Mouse (Mus musculus): ENCODE measurements around the gene Brd3os. TPM values are rescaled to one million over a fixed set of nuclear protein-coding genes. Genes with fewer than 3 reads are reported as not detected.

The Brd3os gene
- polyA plus RNA-seq, 1 experiment = 12.4 TPM

- DNase-seq (ENCODE audit: low read depth) = no peak
Measured at GRCm38 (mm10) chr2:27421293-27422068, 20.6 kb upstream of the Brd3os start.

GRCm38 (mm10) chr2:27423596-27423995 is 18.5 kb upstream of the Brd3os start:
- DNase-seq (ENCODE audit: low read depth) = no peak

- DNase-seq (ENCODE audit: low read depth) = no peak
Measured at GRCm38 (mm10) chr2:27425161-27425611, 16.9 kb upstream of the Brd3os start.

- DNase-seq (ENCODE audit: low read depth) = no peak
Measured at GRCm38 (mm10) chr2:27425751-27426405, 16.2 kb upstream of the Brd3os start.

GRCm38 (mm10) chr2:27426406-27426854 is 15.7 kb upstream of the Brd3os start:
- no peak for DNase-seq (ENCODE audit: low read depth)

GRCm38 (mm10) chr2:27426855-27427457 is 15.2 kb upstream of the Brd3os start, which contains the start of gene Vav2:
Gene Vav2 (minus strand): TSS chr2:27427033.
- no peak for DNase-seq (ENCODE audit: low read depth)

- no peak for DNase-seq (ENCODE audit: low read depth)
Measured at GRCm38 (mm10) chr2:27428071-27428470, 14.1 kb upstream of the Brd3os start.

GRCm38 (mm10) chr2:27430621-27431020 is 11.5 kb upstream of the Brd3os start:
- DNase-seq (ENCODE audit: low read depth) = no peak

GRCm38 (mm10) chr2:27432599-27432998 is 9.5 kb upstream of the Brd3os start:
- no peak for DNase-seq (ENCODE audit: low read depth)

- DNase-seq (ENCODE audit: low read depth) = no peak
Measured at GRCm38 (mm10) chr2:27437876-27438275, 4.2 kb upstream of the Brd3os start.

GRCm38 (mm10) chr2:27438281-27438680 is 3.8 kb upstream of the Brd3os start:
- no peak for DNase-seq (ENCODE audit: low read depth)

- DNase-seq (ENCODE audit: low read depth) = no peak
Measured at GRCm38 (mm10) chr2:27442708-27443449, 755 bp downstream of the Brd3os start.

- no peak for DNase-seq (ENCODE audit: low read depth)
Measured at GRCm38 (mm10) chr2:27443450-27443708, 1.3 kb downstream of the Brd3os start.

- DNase-seq (ENCODE audit: low read depth) = no peak
Measured at GRCm38 (mm10) chr2:27445910-27446309, 3.8 kb downstream of the Brd3os start.

- DNase-seq (ENCODE audit: low read depth) = no peak
Measured at GRCm38 (mm10) chr2:27446812-27447211, 4.7 kb downstream of the Brd3os start.

- no peak for DNase-seq (ENCODE audit: low read depth)
Measured at GRCm38 (mm10) chr2:27447782-27448181, 5.7 kb downstream of the Brd3os start.

GRCm38 (mm10) chr2:27450226-27450625 is 8.1 kb downstream of the Brd3os start:
- DNase-seq (ENCODE audit: low read depth) = no peak

GRCm38 (mm10) chr2:27459735-27460134 is 17.6 kb downstream of the Brd3os start:
- no peak for DNase-seq (ENCODE audit: low read depth)

GRCm38 (mm10) chr2:27460163-27460562 is 18.0 kb downstream of the Brd3os start:
- DNase-seq (ENCODE audit: low read depth) = no peak

- no peak for DNase-seq (ENCODE audit: low read depth)
Measured at GRCm38 (mm10) chr2:27460651-27461050, 18.5 kb downstream of the Brd3os start.

GRCm38 (mm10) chr2:27461881-27462660 is 19.9 kb downstream of the Brd3os start:
- DNase-seq (ENCODE audit: low read depth) = no peak

All from gonadal fat pad, adult 2 months (tissue).